In the genomic region with DNA sequence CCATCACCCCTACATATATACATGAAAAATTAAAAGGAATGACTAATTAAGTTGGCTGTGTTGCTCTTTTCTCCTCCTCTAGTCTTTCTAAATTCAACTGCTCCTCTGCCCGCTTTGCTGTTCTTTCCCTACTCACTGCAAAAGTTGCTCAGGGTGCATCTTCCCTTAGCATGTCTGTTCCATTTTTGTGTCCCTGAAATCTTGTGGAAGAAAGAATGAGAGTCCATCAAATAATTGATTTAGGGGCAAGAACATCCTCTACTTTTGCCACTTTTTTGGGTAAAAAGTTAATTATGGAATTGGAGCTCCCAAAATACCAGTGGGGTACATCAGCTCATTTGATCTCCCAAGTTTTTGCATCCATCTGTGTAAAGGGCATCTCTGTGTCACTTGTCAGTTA, we compare ENCODE assay signal across 10 mouse cellular contexts.
DNase-seq lines count a peak whose midpoint lies in the region; ATAC-seq and TF ChIP-seq lines count a peak whose summit lies in the region.
"Had no signal": no experiment of that assay in that cellular context is flagged by ENCODE, and none has a peak within 500 bp of the region (broad histone marks: within the 10 kb centered on the region; RNA-seq: fewer than 3 reads in every experiment).

No protein-coding gene starts in this region.

- 0 out of 2 replicates have a peak overlapping the region, but pooled peaks have one; percentile 36 for H3K9ac ChIP-seq in heart, embryonic 12.5 days
- peak overlapping the region; percentile 68 for H3K9ac ChIP-seq in forebrain, embryonic 16.5 days (replicated peaks; ENCODE audit: low read depth, low read length)
- peak overlapping the region; percentile 79 for H3K9ac ChIP-seq in midbrain, embryonic 12.5 days (replicated peaks)

- DNase-seq in heart, postnatal 36 days = no peak
- no peak for DNase-seq in urinary bladder, postnatal 10 days (ENCODE audit: low spot score)
- no peak for DNase-seq in lung, adult 18-20 months
- DNase-seq: thymus, adult 2 months had no signal

- peaks cover 21% of the 10 kb centered on the region for H3K4me1 ChIP-seq in heart, embryonic 12.5 days (replicated peaks)
- no peaks in the 10 kb centered on the region; the same call in 1 of the 2 replicates for H3K4me1 ChIP-seq in cortical plate, adult 2 months (ENCODE audit: control insufficient read depth, insufficient read depth, low read length)
- H3K4me1 ChIP-seq in forebrain, embryonic 16.5 days (replicated peaks; ENCODE audit: control insufficient read depth, insufficient read depth, low read length) = peaks cover 30% of the 10 kb centered on the region
- H3K4me1 ChIP-seq in midbrain, embryonic 12.5 days = peaks cover 42% of the 10 kb centered on the region

- intact Hi-C loops in heart, postnatal 36 days (cut with DNase I) = no loop called here

- H3K4me2 ChIP-seq in heart, embryonic 12.5 days = peak overlapping the region; percentile 80
- H3K4me2 ChIP-seq in forebrain, embryonic 16.5 days (ENCODE audit: low read length) = peak overlapping the region; percentile 71
- H3K4me2 ChIP-seq in midbrain, embryonic 12.5 days (replicated peaks) = peak overlapping the region; percentile 82

- H3K27me3 ChIP-seq in heart, embryonic 12.5 days (replicated peaks) = no peaks in the 10 kb centered on the region
- no peaks in the 10 kb centered on the region for H3K27me3 ChIP-seq in forebrain, embryonic 16.5 days (replicated peaks; ENCODE audit: control insufficient read depth, insufficient read depth, low read length)
- H3K27me3 ChIP-seq in midbrain, embryonic 12.5 days = no peaks in the 10 kb centered on the region

- no peaks in the 10 kb centered on the region for H3K36me3 ChIP-seq in heart, embryonic 12.5 days
- no peaks in the 10 kb centered on the region for H3K36me3 ChIP-seq in forebrain, embryonic 16.5 days (ENCODE audit: control insufficient read depth, insufficient read depth)
- H3K36me3 ChIP-seq in midbrain, embryonic 12.5 days = no peaks in the 10 kb centered on the region

- H3K27ac ChIP-seq in heart, embryonic 12.5 days (ENCODE audit: poor library complexity, severe bottlenecking) = peak overlapping the region; percentile 88
- H3K27ac ChIP-seq in cortical plate, adult 2 months (ENCODE audit: insufficient read depth, low read length) = peak overlapping the region; percentile 83; the same call in 1 of the 2 replicates
- H3K27ac ChIP-seq in forebrain, embryonic 16.5 days (ENCODE audit: low read length) = peak overlapping the region; percentile 97
- H3K27ac ChIP-seq in midbrain, embryonic 12.5 days (replicated peaks) = peak overlapping the region; percentile 96

- no peak for ATAC-seq in heart, embryonic 12.5 days (ENCODE audit: insufficient number of reproducible peaks, low FRiP score)
- ATAC-seq in forebrain, embryonic 16.5 days = no peak
- no peak for ATAC-seq in midbrain, embryonic 12.5 days (ENCODE audit: low FRiP score, low read depth)
- no peak for ATAC-seq in megakaryocyte progenitor cell, adult 5-6 weeks (replicated peaks; ENCODE audit: poor library complexity)
- ATAC-seq: CD4-positive, CD25-positive, alpha-beta regulatory T cell, adult 4 months had no signal

- H3K9me3 ChIP-seq in heart, embryonic 12.5 days (replicated peaks) = no peaks in the 10 kb centered on the region
- H3K9me3 ChIP-seq in forebrain, embryonic 16.5 days (ENCODE audit: control insufficient read depth, low read length) = no peaks in the 10 kb centered on the region
- no peaks in the 10 kb centered on the region for H3K9me3 ChIP-seq in midbrain, embryonic 12.5 days

- TF ChIP-seq POLR2A in cortical plate, adult 2 months (IDR thresholded peaks at IDR 0.05; ENCODE audit: extremely low read depth, insufficient read depth, low read length) = no peak

- TF ChIP-seq CTCF in cortical plate, adult 2 months (IDR thresholded peaks at IDR 0.05; ENCODE audit: extremely low read depth, insufficient read depth, low read length) = no peak

- WGBS in heart, embryonic 12.5 days = 42% methylated on average over 1 of the region's 1 CpGs
- WGBS in forebrain, embryonic 16.5 days = 4% methylated on average over 1 of the region's 1 CpGs
- 16% methylated on average over 1 of the region's 1 CpGs for WGBS in midbrain, embryonic 12.5 days

- peak overlapping the region; percentile 28 for H3K4me3 ChIP-seq in heart, embryonic 12.5 days
- peak overlapping the region; percentile 66; the same call in 1 of the 2 replicates for H3K4me3 ChIP-seq in cortical plate, adult 2 months (ENCODE audit: insufficient read depth, low read length)
- H3K4me3 ChIP-seq in forebrain, embryonic 16.5 days (replicated peaks; ENCODE audit: low read length) = peak overlapping the region; percentile 62
- peak overlapping the region; percentile 59 for H3K4me3 ChIP-seq in midbrain, embryonic 12.5 days
